Mouse (Mus musculus): Measurements from ENCODE around the gene Arhgdia.
A peak's percentile ranks its signal among the peaks of the same experiment; 100 is the strongest.

- TF ChIP-seq CTCF (IDR thresholded peaks at IDR 0.05; ENCODE audit: low read depth) = peak; percentile 2; the same call in 1 of the 2 replicates
- TF ChIP-seq EP300 (IDR thresholded peaks at IDR 0.05; ENCODE audit: low read depth) = no peak
These were observed 47.3 kb upstream of the Arhgdia start for GRCm38 (mm10) chr11:120628601-120629340.

All from liver, embryonic 14.5 days (tissue).